Mouse (Mus musculus): ENCODE data around the gene C1qtnf2.

DNA sequence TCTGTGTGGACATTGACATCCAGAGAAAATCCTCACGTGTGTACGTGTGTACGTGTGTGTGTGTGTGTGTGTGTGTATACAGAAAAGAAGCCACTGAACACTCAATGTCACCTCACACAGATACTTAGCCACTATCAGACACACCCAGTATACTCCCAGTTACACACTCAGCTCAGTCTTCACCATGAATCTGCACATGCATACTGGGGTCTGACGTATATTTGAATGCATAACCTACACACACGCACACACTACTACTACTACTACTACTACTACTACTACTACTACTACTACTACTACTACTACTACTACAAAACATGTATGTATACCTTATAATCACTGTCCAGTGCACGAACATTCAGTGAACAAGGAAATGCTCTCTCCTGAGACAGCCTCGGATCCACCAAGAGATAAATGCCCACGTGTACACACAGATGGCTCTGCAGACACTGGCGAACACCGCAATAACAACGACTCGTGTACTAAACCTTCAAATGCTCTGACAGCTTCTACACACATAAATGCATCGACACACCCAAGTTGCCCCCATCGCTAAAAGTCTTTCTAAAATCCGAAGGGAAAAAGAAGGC, 346 bp upstream of the C1qtnf2 start:
- TF ChIP-seq CTCF (IDR thresholded peaks at IDR 0.05; ENCODE audit: insufficient read depth, low read depth, low read length) (no peak), POLR2A (IDR thresholded peaks at IDR 0.05; ENCODE audit: insufficient read depth, low read depth, low read length) (no peak)
